ENCODE assay signal across 8 mouse cellular contexts in genomic region chr4:149875986-149876501, GRCm38 (mm10).
DNase-seq lines count a peak whose midpoint lies in the region; ATAC-seq lines count a peak whose summit lies in the region.

No protein-coding gene starts in this region.

- H3K4me3 ChIP-seq in midbrain, embryonic 10.5 days, result no peak overlapping the region
- H3K4me3 ChIP-seq in midbrain, embryonic 11.5 days (ENCODE audit: low read depth, low read length), result no peak overlapping the region
- H3K4me3 ChIP-seq in embryonic facial prominence, embryonic 13.5 days, result no peak overlapping the region
- H3K4me3 ChIP-seq in hindbrain, embryonic 15.5 days, result no peak overlapping the region
- H3K4me3 ChIP-seq in neural tube, embryonic 13.5 days, result no peak overlapping the region

- no peak for ATAC-seq in midbrain, embryonic 11.5 days (ENCODE audit: low FRiP score)
- ATAC-seq in embryonic facial prominence, embryonic 13.5 days (ENCODE audit: insufficient number of reproducible peaks, insufficient read depth, low FRiP score, low TSS enrichment, low read depth), result 0 out of 2 replicates have a peak, but pooled peaks have one; percentile 63
- ATAC-seq in hindbrain, embryonic 15.5 days (ENCODE audit: low FRiP score, low read depth), result peak; percentile 76
- ATAC-seq in neural tube, embryonic 13.5 days (ENCODE audit: low read depth), result peak; percentile 78

- no peaks in the 10 kb centered on the region for H3K9me3 ChIP-seq in midbrain, embryonic 10.5 days (replicated peaks)
- no peaks in the 10 kb centered on the region for H3K9me3 ChIP-seq in midbrain, embryonic 11.5 days (ENCODE audit: control insufficient read depth, low read length)
- H3K9me3 ChIP-seq in embryonic facial prominence, embryonic 13.5 days, result no peaks in the 10 kb centered on the region
- H3K9me3 ChIP-seq in hindbrain, embryonic 15.5 days, result no peaks in the 10 kb centered on the region
- no peaks in the 10 kb centered on the region for H3K9me3 ChIP-seq in neural tube, embryonic 13.5 days

- H3K27ac ChIP-seq in midbrain, embryonic 10.5 days (replicated peaks), result peak overlapping the region; percentile 53
- H3K27ac ChIP-seq in midbrain, embryonic 11.5 days (ENCODE audit: low read depth, low read length), result no peak overlapping the region
- peak overlapping the region; percentile 66 for H3K27ac ChIP-seq in embryonic facial prominence, embryonic 13.5 days
- H3K27ac ChIP-seq in hindbrain, embryonic 15.5 days (replicated peaks), result peak overlapping the region; percentile 41; the same call in 1 of the 2 replicates
- H3K27ac ChIP-seq in neural tube, embryonic 13.5 days (replicated peaks), result peak overlapping the region; percentile 64

- H3K4me2 ChIP-seq in midbrain, embryonic 11.5 days, result no peak overlapping the region
- peak overlapping the region; percentile 7; the same call in 1 of the 2 replicates for H3K4me2 ChIP-seq in embryonic facial prominence, embryonic 13.5 days
- H3K4me2 ChIP-seq in hindbrain, embryonic 15.5 days, result no peak overlapping the region
- H3K4me2 ChIP-seq in neural tube, embryonic 13.5 days, result no peak overlapping the region

- H3K36me3 ChIP-seq in midbrain, embryonic 10.5 days, result no peaks in the 10 kb centered on the region
- no peaks in the 10 kb centered on the region for H3K36me3 ChIP-seq in midbrain, embryonic 11.5 days (ENCODE audit: control insufficient read depth, insufficient read depth, low read length)
- no peaks in the 10 kb centered on the region for H3K36me3 ChIP-seq in embryonic facial prominence, embryonic 13.5 days
- H3K36me3 ChIP-seq in hindbrain, embryonic 15.5 days, result no peaks in the 10 kb centered on the region
- H3K36me3 ChIP-seq in neural tube, embryonic 13.5 days, result no peaks in the 10 kb centered on the region

- DNase-seq in midbrain, embryonic 10.5 days (ENCODE audit: low spot score), result no peak
- no peak for DNase-seq in midbrain, embryonic 11.5 days (ENCODE audit: low spot score, missing footprints)
- no peak for DNase-seq in lung, postnatal 14 days
- no peak for DNase-seq in lung, adult 18-20 months
- no peak for DNase-seq in layer of hippocampus, postnatal 25 days (ENCODE audit: extremely low spot score in 1 of 2, low spot score in 1 of 2)

- no peak overlapping the region for H3K9ac ChIP-seq in midbrain, embryonic 11.5 days (ENCODE audit: low read length)
- peak overlapping the region; percentile 32; the same call in 1 of the 2 replicates for H3K9ac ChIP-seq in embryonic facial prominence, embryonic 13.5 days
- no peak overlapping the region for H3K9ac ChIP-seq in hindbrain, embryonic 15.5 days
- H3K9ac ChIP-seq in neural tube, embryonic 13.5 days, result no peak overlapping the region; the same call in 1 of the 2 replicates

- peaks cover 49% of the 10 kb centered on the region for H3K4me1 ChIP-seq in midbrain, embryonic 10.5 days
- H3K4me1 ChIP-seq in midbrain, embryonic 11.5 days (ENCODE audit: control insufficient read depth, insufficient read depth, low read length), result peaks cover 2% of the 10 kb centered on the region
- H3K4me1 ChIP-seq in embryonic facial prominence, embryonic 13.5 days, result peaks cover 53% of the 10 kb centered on the region
- peaks cover 29% of the 10 kb centered on the region for H3K4me1 ChIP-seq in hindbrain, embryonic 15.5 days (replicated peaks)
- H3K4me1 ChIP-seq in neural tube, embryonic 13.5 days (replicated peaks), result peaks cover 49% of the 10 kb centered on the region

- peaks cover 22% of the 10 kb centered on the region for H3K27me3 ChIP-seq in midbrain, embryonic 10.5 days (ENCODE audit: low read depth, poor library complexity, severe bottlenecking)
- no peaks in the 10 kb centered on the region for H3K27me3 ChIP-seq in midbrain, embryonic 11.5 days (ENCODE audit: control insufficient read depth, insufficient read depth, low read length)
- H3K27me3 ChIP-seq in embryonic facial prominence, embryonic 13.5 days, result no peaks in the 10 kb centered on the region
- no peaks in the 10 kb centered on the region for H3K27me3 ChIP-seq in hindbrain, embryonic 15.5 days
- no peaks in the 10 kb centered on the region for H3K27me3 ChIP-seq in neural tube, embryonic 13.5 days

- 64% methylated on average over 8 of the region's 8 CpGs for WGBS in midbrain, embryonic 10.5 days
- 53% methylated on average over 8 of the region's 8 CpGs for WGBS in midbrain, embryonic 11.5 days
- 34% methylated on average over 8 of the region's 8 CpGs for WGBS in embryonic facial prominence, embryonic 13.5 days
- 34% methylated on average over 8 of the region's 8 CpGs for WGBS in hindbrain, embryonic 15.5 days
- WGBS in neural tube, embryonic 13.5 days, result 23% methylated on average over 8 of the region's 8 CpGs
